Mouse (Mus musculus): ENCODE measurements around the gene Eras. TPM values are rescaled to one million over a fixed set of nuclear protein-coding genes. Genes with fewer than 3 reads are reported as not detected.

Gene Eras
- polyA plus RNA-seq (2015; fragmentation: Nextera tagmentation; extraction: Ambion mirVana): not detected in 2 replicates

GRCm38 (mm10) chrX:7928270-7928790 lies at the start of gene Eras:
TSS of gene Eras (minus strand) at chrX:7928607.
- Histone ChIP-seq H3K9me3 (ENCODE audit: low read length) (no peaks in the 10 kb centered on the region), H3K36me3 (replicated peaks; ENCODE audit: insufficient read depth, low read length) (0 out of 2 replicates have a peak, but pooled peaks cover 2% of the 10 kb centered on the region), H3K27me3 (ENCODE audit: insufficient read depth, low read length) (peaks cover 36% of the 10 kb centered on the region), H3K4me3 (ENCODE audit: low read depth, low read length) (no peak within 1 kb of the TSS), H3K27ac (ENCODE audit: low read depth) (no peak within 1 kb of the TSS), H3K9ac (replicated peaks) (no peak within 1 kb of the TSS), H3K4me1 (ENCODE audit: insufficient read depth) (no peaks in the 10 kb centered on the region), H3K4me2 (ENCODE audit: low read depth, low read length) (no peak within 1 kb of the TSS)
- TF ChIP-seq CTCF (IDR thresholded peaks at IDR 0.05; ENCODE audit: low read depth) (no peak), EP300 (IDR thresholded peaks at IDR 0.05; ENCODE audit: low read depth) (no peak)
- 23% methylated on average over 18 of the region's 19 CpGs for WGBS (ENCODE audit: insufficient replicate concordance)
- ATAC-seq: no peak
- DNase-seq: no peak

GRCm38 (mm10) chrX:7977892-7978291 lies 49.5 kb upstream of the Eras start, which contains the start of gene Gata1:
TSS of gene Gata1 (minus strand) at chrX:7978071.
- Histone ChIP-seq H3K36me3 (replicated peaks; ENCODE audit: insufficient read depth, low read length) (no peaks in the 10 kb centered on the region), H3K9me3 (ENCODE audit: low read length) (no peaks in the 10 kb centered on the region), H3K27me3 (ENCODE audit: insufficient read depth, low read length) (no peaks in the 10 kb centered on the region), H3K9ac (replicated peaks) (no peak within 1 kb of the TSS), H3K4me2 (ENCODE audit: low read depth, low read length) (no peak within 1 kb of the TSS), H3K4me1 (ENCODE audit: insufficient read depth) (no peaks in the 10 kb centered on the region), H3K4me3 (ENCODE audit: low read depth, low read length) (no peak within 1 kb of the TSS), H3K27ac (ENCODE audit: low read depth) (no peak within 1 kb of the TSS)
- DNase-seq (no peak), ATAC-seq (no peak)
- no peak for TF ChIP-seq EP300 (IDR thresholded peaks at IDR 0.05; ENCODE audit: low read depth)
- no peak for TF ChIP-seq CTCF (IDR thresholded peaks at IDR 0.05; ENCODE audit: low read depth)
- WGBS (ENCODE audit: insufficient replicate concordance): 87% methylated on average over 11 of the region's 11 CpGs

- Histone ChIP-seq H3K36me3 (replicated peaks; ENCODE audit: insufficient read depth, low read length) (no peaks in the 10 kb centered on the region), H3K4me3 (ENCODE audit: low read depth, low read length) (no peak overlapping the region), H3K27me3 (ENCODE audit: insufficient read depth, low read length) (no peaks in the 10 kb centered on the region), H3K9me3 (ENCODE audit: low read length) (no peaks in the 10 kb centered on the region), H3K4me1 (ENCODE audit: insufficient read depth) (no peaks in the 10 kb centered on the region), H3K4me2 (ENCODE audit: low read depth, low read length) (peak overlapping the region; percentile 51), H3K27ac (ENCODE audit: low read depth) (peak overlapping the region; percentile 81), H3K9ac (replicated peaks) (no peak overlapping the region)
- peak; percentile 96 for TF ChIP-seq EP300 (IDR thresholded peaks at IDR 0.05; ENCODE audit: low read depth)
- no peak for TF ChIP-seq CTCF (IDR thresholded peaks at IDR 0.05; ENCODE audit: low read depth)
- 49% methylated on average over 4 of the region's 4 CpGs for WGBS (ENCODE audit: insufficient replicate concordance)
- peak; percentile 82 for DNase-seq
- ATAC-seq: peak; percentile 91
Measured at GRCm38 (mm10) chrX:7971292-7971691, 42.9 kb upstream of the Eras start.

- 73% methylated on average over 3 of the region's 3 CpGs for WGBS (ENCODE audit: insufficient replicate concordance)
- H3K9me3 ChIP-seq (ENCODE audit: low read length): no peaks in the 10 kb centered on the region
- no peak overlapping the region for H3K4me3 ChIP-seq (ENCODE audit: low read depth, low read length)
- H3K4me2 ChIP-seq (ENCODE audit: low read depth, low read length): peak overlapping the region; percentile 60; the same call in 1 of the 2 replicates
- ATAC-seq: no peak
- no peaks in the 10 kb centered on the region for H3K27me3 ChIP-seq (ENCODE audit: insufficient read depth, low read length)
- H3K4me1 ChIP-seq (ENCODE audit: insufficient read depth): no peaks in the 10 kb centered on the region
- TF ChIP-seq CTCF (IDR thresholded peaks at IDR 0.05; ENCODE audit: low read depth) (no peak), EP300 (IDR thresholded peaks at IDR 0.05; ENCODE audit: low read depth) (no peak)
- DNase-seq: no peak
- peak overlapping the region; percentile 63 for H3K27ac ChIP-seq (ENCODE audit: low read depth)
- no peaks in the 10 kb centered on the region for H3K36me3 ChIP-seq (replicated peaks; ENCODE audit: insufficient read depth, low read length)
- H3K9ac ChIP-seq (replicated peaks): 0 out of 2 replicates have a peak overlapping the region, but pooled peaks have one; percentile 9
Measured at GRCm38 (mm10) chrX:7968899-7969298, 40.5 kb upstream of the Eras start.

- H3K9me3 ChIP-seq (ENCODE audit: low read length): no peaks in the 10 kb centered on the region
- H3K4me2 ChIP-seq (ENCODE audit: low read depth, low read length): peak overlapping the region; percentile 60
- ATAC-seq (peak; percentile 63), DNase-seq (peak; percentile 34)
- H3K27ac ChIP-seq (ENCODE audit: low read depth): peak overlapping the region; percentile 63
- no peaks in the 10 kb centered on the region for H3K36me3 ChIP-seq (replicated peaks; ENCODE audit: insufficient read depth, low read length)
- H3K9ac ChIP-seq (replicated peaks): no peak overlapping the region
- TF ChIP-seq CTCF (IDR thresholded peaks at IDR 0.05; ENCODE audit: low read depth): no peak
- peak; percentile 84 for TF ChIP-seq EP300 (IDR thresholded peaks at IDR 0.05; ENCODE audit: low read depth)
- no peaks in the 10 kb centered on the region for H3K4me1 ChIP-seq (ENCODE audit: insufficient read depth)
- 43% methylated on average over 8 of the region's 8 CpGs for WGBS (ENCODE audit: insufficient replicate concordance)
- H3K4me3 ChIP-seq (ENCODE audit: low read depth, low read length): peak overlapping the region; percentile 61
- H3K27me3 ChIP-seq (ENCODE audit: insufficient read depth, low read length): no peaks in the 10 kb centered on the region
Measured at GRCm38 (mm10) chrX:7968226-7968625, 39.8 kb upstream of the Eras start.

- TF ChIP-seq CTCF (IDR thresholded peaks at IDR 0.05; ENCODE audit: low read depth) (peak; percentile 45), EP300 (IDR thresholded peaks at IDR 0.05; ENCODE audit: low read depth) (no peak)
- peak; percentile 62 for DNase-seq
- Histone ChIP-seq H3K9me3 (ENCODE audit: low read length) (no peaks in the 10 kb centered on the region), H3K4me2 (ENCODE audit: low read depth, low read length) (peak overlapping the region; percentile 60), H3K9ac (replicated peaks) (peak overlapping the region; percentile 66), H3K27ac (ENCODE audit: low read depth) (peak overlapping the region; percentile 63), H3K27me3 (ENCODE audit: insufficient read depth, low read length) (no peaks in the 10 kb centered on the region), H3K4me3 (ENCODE audit: low read depth, low read length) (peak overlapping the region; percentile 61), H3K4me1 (ENCODE audit: insufficient read depth) (no peaks in the 10 kb centered on the region), H3K36me3 (replicated peaks; ENCODE audit: insufficient read depth, low read length) (no peaks in the 10 kb centered on the region)
- WGBS (ENCODE audit: insufficient replicate concordance): 49% methylated on average over 8 of the region's 9 CpGs
- peak; percentile 66 for ATAC-seq
Measured at GRCm38 (mm10) chrX:7967596-7968201, 39.3 kb upstream of the Eras start.

Measured in liver, postnatal 0 days (tissue).